Mouse (Mus musculus) limb, embryonic 11.5 days (tissue): Measurements from ENCODE around the gene Mtcl1. TPM values are rescaled to one million over a fixed set of nuclear protein-coding genes. Genes with fewer than 3 reads are reported as not detected.
A peak's percentile ranks its signal among the peaks of the same experiment; 100 is the strongest.

Experiments
- ATAC-seq: fragments of 200-750 bp; cut with Nextera tagmentation; 2 replicates; pipeline ENCODE4 v1.8.0; 2017; ENCODE audit warnings: low read depth; ENCODE audit not compliant: insufficient number of reproducible peaks, low FRiP score, low TSS enrichment
- DNase-seq: peaks from one replicate; pipeline ENCODE4 v3.0.0-alpha.2; 2015; ENCODE audit warnings: low spot score
- H3K27ac ChIP-seq: fragments of 300-500 bp; sonication (generic); replicated peaks from 2 replicates; pipeline ENCODE4 v1.5.1; 2014; ENCODE audit warnings: low read depth, mild to moderate bottlenecking, low read length
- H3K27me3 ChIP-seq: fragments of 300-500 bp; sonication (generic); 2 replicates; pipeline ENCODE4 v1.6.1; 2014; ENCODE audit warnings: mild to moderate bottlenecking, low read length, mixed read lengths; ENCODE audit not compliant: control insufficient read depth, insufficient read depth
- H3K36me3 ChIP-seq: fragments of 300-500 bp; sonication (generic); 2 replicates; pipeline ENCODE4 v1.6.1; 2014; ENCODE audit warnings: mild to moderate bottlenecking, low read length, moderate library complexity, mixed read lengths; ENCODE audit not compliant: control insufficient read depth, insufficient read depth
- H3K4me1 ChIP-seq: fragments of 300-500 bp; sonication (generic); 2 replicates; pipeline ENCODE4 v1.6.1; 2014; ENCODE audit warnings: low read length, mixed read lengths; ENCODE audit not compliant: control insufficient read depth, insufficient read depth
- H3K4me2 ChIP-seq: fragments of 300-500 bp; sonication (generic); 2 replicates; pipeline ENCODE4 v1.6.1; 2014; ENCODE audit warnings: low read depth, mild to moderate bottlenecking, moderate library complexity; ENCODE audit not compliant: severe bottlenecking
- H3K4me3 ChIP-seq: fragments of 300-500 bp; sonication (generic); 2 replicates; pipeline ENCODE4 v1.5.1; 2014; ENCODE audit warnings: low read depth, low read length
- H3K9ac ChIP-seq: fragments of 300-500 bp; sonication (generic); 2 replicates; pipeline ENCODE4 v1.6.1; 2014; ENCODE audit warnings: mild to moderate bottlenecking, low read length
- H3K9me3 ChIP-seq: fragments of 300-500 bp; sonication (generic); 2 replicates; pipeline ENCODE4 v1.6.1; 2016; ENCODE audit warnings: low read length; ENCODE audit not compliant: control insufficient read depth
- WGBS: fragments of 180-500 bp; shearing (Covaris S2); extraction: QIAGEN DNeasy Blood & Tissue Kit; methylation state at CpG from one replicate; pipeline ENCODE4 v1.1.7; 2014; 5-methylcytosine and 5-hydroxymethylcytosine counted together
- polyA plus RNA-seq: library from polyadenylated mRNA; unstranded; fragments of >200 nt; fragmentation: Nextera tagmentation; extraction: Ambion mirVana; gene quantifications from 2 replicates; pipeline ENCODE4 v1.2.1, GENCODE M21; 2014

Mtcl1 gene
- polyA plus RNA-seq, 1 experiment from 2014 or later, result 5.7 TPM

DNA sequence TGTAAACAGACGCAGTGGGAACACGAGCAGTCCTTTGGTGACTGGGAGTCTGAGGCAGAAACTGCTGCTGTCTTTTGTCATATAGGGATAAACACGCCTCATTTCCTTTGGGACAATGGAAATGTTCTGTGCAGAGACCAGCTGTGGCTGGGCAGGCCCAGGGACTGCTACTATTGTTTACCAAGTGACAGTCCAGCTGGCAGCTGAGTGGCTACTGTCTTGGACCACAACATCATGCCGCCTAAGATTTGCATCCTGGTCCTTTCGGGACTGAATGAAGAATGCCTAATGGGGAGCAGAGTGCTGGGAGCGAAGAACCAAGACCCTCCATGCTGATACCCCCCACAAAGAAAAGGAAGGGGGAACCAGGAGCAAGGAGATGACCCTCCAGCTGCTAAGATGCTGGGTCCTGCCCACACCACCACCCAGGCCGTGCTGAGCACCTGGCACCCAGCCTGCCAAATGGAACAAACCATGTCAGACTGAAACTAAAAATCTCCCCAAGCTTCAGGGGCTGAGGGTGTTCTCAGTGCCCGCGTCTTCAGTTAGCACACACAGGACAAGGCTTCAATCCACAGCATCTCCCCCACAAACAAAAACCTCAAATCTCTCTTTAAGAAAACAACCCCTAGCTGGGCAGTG lies 5.4 kb downstream of the Mtcl1 start:
- no peak overlapping the region for H3K4me2 ChIP-seq

DNA sequence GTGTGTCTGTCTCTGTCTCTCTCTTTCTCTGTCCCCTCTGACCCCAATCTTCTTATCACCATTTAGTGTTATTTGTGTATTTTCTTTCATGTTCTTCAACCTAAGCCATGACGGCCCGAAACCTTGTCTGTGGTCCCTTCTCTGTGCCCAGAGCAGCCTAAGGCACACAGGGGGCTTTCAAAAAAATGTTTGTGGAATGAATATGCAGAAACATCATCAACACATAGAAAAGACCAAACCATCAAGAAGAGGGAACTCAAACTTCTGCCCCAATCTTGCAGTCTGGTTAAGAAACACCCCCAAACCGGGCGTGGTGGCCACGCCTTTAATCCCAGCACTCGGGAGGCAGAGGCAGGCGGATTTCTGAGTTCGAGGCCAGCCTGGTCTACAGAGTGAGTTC lies 9.7 kb downstream of the Mtcl1 start:
- Histone ChIP-seq H3K9ac (no peak overlapping the region), H3K4me1 (peaks cover 15% of the 10 kb centered on the region), H3K27ac (0 out of 2 replicates have a peak overlapping the region, but pooled peaks have one; percentile 33), H3K27me3 (no peaks in the 10 kb centered on the region), H3K4me3 (no peak overlapping the region), H3K9me3 (no peaks in the 10 kb centered on the region), H3K36me3 (no peaks in the 10 kb centered on the region), H3K4me2 (no peak overlapping the region)
- no peak for DNase-seq
- 73% methylated on average over 8 of the region's 8 CpGs for WGBS
- no peak for ATAC-seq

More for the DNA sequence above, 5.4 kb downstream of the Mtcl1 start:
- Histone ChIP-seq H3K27ac (no peak overlapping the region), H3K36me3 (no peaks in the 10 kb centered on the region), H3K9ac (no peak overlapping the region), H3K9me3 (no peaks in the 10 kb centered on the region), H3K4me3 (no peak overlapping the region), H3K4me1 (peaks cover 19% of the 10 kb centered on the region), H3K27me3 (peaks cover 13% of the 10 kb centered on the region; the same call in 1 of the 2 replicates)
- no peak for ATAC-seq
- DNase-seq, result no peak
- 81% methylated on average over 9 of the region's 9 CpGs for WGBS

DNA sequence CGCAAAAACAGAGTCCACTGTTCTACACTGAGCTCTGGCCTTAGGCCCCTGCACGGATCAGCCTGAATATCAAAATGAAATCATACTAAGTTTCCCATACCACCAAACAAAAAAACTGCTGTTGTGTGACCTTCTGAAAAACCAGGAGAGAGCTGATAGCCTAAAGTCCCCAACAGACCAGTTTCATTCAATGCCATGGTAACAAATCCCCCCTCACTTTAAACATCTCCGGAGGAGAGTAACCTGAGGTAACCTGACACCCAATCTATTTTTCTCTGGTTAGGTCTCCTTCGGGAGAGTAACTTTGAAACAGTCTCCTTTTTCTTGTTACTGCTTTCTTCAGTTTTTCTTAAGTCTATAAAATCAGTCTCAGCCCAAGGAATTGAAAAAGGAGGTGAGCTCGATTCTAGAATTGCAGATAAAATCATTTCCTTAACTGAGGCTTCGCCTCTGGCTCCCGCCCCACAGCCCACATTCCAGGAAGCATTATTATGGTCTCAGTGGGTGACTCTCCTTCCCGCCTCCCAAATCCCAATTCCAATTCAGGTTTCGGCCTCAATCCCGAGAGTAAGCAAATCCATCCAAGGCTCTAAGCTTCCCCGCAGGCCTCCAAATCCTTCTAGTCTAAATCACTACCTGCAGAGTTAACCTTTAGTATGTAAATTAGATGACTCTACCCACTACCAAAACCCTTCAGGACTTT lies 10.3 kb downstream of the Mtcl1 start:
- no peaks in the 10 kb centered on the region for H3K27me3 ChIP-seq
- peak overlapping the region; percentile 33; the same call in 1 of the 2 replicates for H3K27ac ChIP-seq
- ATAC-seq (peak; percentile 57; the same call in 1 of the 2 replicates), DNase-seq (peak; percentile 42)
- H3K36me3 ChIP-seq, result no peaks in the 10 kb centered on the region
- no peaks in the 10 kb centered on the region for H3K9me3 ChIP-seq
- peak overlapping the region; percentile 15; the same call in 1 of the 2 replicates for H3K4me2 ChIP-seq
- H3K4me3 ChIP-seq, result no peak overlapping the region
- H3K9ac ChIP-seq, result no peak overlapping the region
- peaks cover 15% of the 10 kb centered on the region for H3K4me1 ChIP-seq
- WGBS, result 8% methylated on average over 11 of the region's 11 CpGs

DNA sequence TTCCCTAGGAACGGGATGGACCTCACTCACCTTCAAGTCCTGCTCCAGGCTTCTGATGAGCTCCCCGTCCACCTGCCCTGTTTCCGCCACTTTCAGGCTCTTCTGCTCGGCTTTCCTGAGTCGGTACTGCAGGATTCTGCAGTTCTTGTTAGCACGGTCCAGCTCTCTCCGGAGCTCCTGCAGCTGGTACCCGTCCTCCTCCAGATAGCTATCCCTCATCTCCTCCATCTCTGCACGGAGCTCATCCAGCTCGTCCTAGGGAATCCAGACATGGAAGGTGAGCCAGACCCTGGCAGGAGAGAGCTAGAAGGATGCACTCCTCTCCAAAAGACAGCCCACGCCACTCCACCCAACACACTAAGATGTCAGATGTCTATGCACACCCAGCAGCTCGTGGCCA lies 11.4 kb downstream of the Mtcl1 start:
- Histone ChIP-seq H3K36me3 (no peaks in the 10 kb centered on the region), H3K27me3 (no peaks in the 10 kb centered on the region), H3K27ac (no peak overlapping the region), H3K4me1 (peaks cover 15% of the 10 kb centered on the region), H3K4me3 (no peak overlapping the region), H3K4me2 (no peak overlapping the region), H3K9me3 (no peaks in the 10 kb centered on the region), H3K9ac (no peak overlapping the region)
- 84% methylated on average over 12 of the region's 12 CpGs for WGBS
- ATAC-seq (no peak), DNase-seq (no peak)

DNA sequence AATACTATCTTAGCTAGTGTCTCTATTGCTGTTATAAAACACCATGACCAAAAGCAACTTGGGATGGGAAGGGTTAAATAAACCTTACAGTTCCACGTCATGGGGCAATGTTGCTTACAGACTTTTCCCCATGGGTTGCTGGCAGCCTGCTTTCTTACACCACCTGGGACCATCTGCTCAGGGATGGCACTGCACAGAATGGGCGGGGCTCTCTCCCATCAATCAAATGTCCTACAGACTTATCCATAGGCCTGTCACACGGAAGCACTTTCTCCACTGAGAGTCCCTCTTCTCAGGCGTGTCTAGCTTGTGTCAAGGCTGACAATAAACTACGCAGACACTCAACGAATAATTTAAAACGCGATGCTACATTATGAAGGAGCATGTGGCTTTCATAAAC lies 12.7 kb downstream of the Mtcl1 start:
- peaks cover 15% of the 10 kb centered on the region for H3K4me1 ChIP-seq
- H3K9ac ChIP-seq, result no peak overlapping the region
- DNase-seq (no peak), ATAC-seq (no peak)
- H3K9me3 ChIP-seq, result no peaks in the 10 kb centered on the region
- H3K27me3 ChIP-seq, result no peaks in the 10 kb centered on the region
- H3K36me3 ChIP-seq, result no peaks in the 10 kb centered on the region
- 79% methylated on average over 8 of the region's 8 CpGs for whole genome bisulfite sequencing
- H3K27ac ChIP-seq, result no peak overlapping the region
- H3K4me3 ChIP-seq, result no peak overlapping the region
- H3K4me2 ChIP-seq, result no peak overlapping the region

DNA sequence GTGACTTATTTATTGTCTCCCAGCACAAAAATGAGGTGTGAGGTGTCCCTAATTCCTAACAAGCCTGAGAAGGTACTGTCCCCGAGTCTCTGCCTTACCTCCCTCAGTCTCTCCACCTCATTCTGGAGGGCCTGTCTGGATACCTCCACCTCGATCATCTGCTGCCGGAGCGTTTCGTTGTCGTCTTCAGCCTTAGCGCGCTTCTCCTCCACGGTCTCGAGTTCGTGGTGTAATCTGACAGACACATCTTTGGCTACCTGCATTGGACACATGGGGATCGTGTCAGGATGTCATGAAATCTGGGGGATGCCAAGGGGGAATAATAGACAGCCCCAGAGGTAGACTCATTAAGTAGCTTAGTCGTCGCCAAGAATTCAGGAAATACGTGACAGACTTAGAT lies 13.6 kb downstream of the Mtcl1 start:
- no peak for ATAC-seq
- no peaks in the 10 kb centered on the region for H3K9me3 ChIP-seq
- no peak overlapping the region for H3K4me3 ChIP-seq
- no peaks in the 10 kb centered on the region for H3K36me3 ChIP-seq
- H3K9ac ChIP-seq, result no peak overlapping the region
- no peaks in the 10 kb centered on the region for H3K27me3 ChIP-seq
- DNase-seq, result no peak
- no peak overlapping the region for H3K27ac ChIP-seq
- WGBS, result 94% methylated on average over 15 of the region's 15 CpGs
- no peak overlapping the region for H3K4me2 ChIP-seq
- peaks cover 15% of the 10 kb centered on the region for H3K4me1 ChIP-seq

DNA sequence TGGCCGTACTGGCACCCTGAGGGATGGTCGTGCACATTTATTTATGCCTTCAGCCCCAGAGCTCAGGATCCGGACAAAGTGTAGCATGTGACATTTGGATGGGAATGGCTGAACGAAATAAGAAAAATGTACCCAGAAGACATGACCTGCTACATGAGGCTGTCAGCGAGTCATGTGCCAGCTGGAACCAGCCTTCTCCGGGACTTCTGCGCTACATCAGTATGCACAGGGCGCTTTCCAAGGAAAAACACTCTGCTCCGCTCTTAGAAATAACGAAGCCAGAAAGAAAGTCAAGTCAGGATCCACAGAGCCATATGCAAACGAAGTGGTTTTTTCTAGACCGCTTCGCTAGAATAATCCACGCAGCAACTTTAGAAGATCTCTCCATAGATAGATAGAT lies 14.5 kb downstream of the Mtcl1 start:
- 92% methylated on average over 14 of the region's 14 CpGs for WGBS
- peaks cover 15% of the 10 kb centered on the region for H3K4me1 ChIP-seq

DNA sequence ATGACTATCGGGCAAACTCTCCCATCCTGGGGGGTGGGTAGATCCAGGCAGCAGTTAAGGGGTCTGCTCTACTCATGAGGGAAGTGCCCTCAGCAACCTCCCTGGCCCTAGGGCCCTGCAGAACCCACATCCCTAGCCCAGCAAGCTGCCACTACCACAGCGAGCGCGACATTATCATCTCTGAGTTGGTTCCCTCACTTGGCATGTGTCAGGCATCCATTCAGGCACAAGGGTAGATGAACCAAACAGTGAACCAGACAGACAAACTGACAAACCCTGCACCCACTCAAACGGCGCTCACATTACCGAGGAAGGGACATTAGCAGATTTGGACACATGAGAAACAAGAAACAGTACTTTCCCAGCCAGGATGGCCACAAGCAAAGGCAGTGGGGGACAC lies 15.0 kb downstream of the Mtcl1 start:
- H3K9ac ChIP-seq, result no peak overlapping the region
- no peaks in the 10 kb centered on the region for H3K27me3 ChIP-seq
- H3K36me3 ChIP-seq, result no peaks in the 10 kb centered on the region
- H3K4me2 ChIP-seq, result no peak overlapping the region
- H3K4me3 ChIP-seq, result no peak overlapping the region
- 89% methylated on average over 7 of the region's 7 CpGs for WGBS
- ATAC-seq (no peak), DNase-seq (no peak)
- H3K27ac ChIP-seq, result no peak overlapping the region
- peaks cover 12% of the 10 kb centered on the region for H3K4me1 ChIP-seq
- H3K9me3 ChIP-seq, result no peaks in the 10 kb centered on the region

More for the DNA sequence above, 14.5 kb downstream of the Mtcl1 start:
- Histone ChIP-seq H3K9ac (no peak overlapping the region), H3K9me3 (no peaks in the 10 kb centered on the region), H3K27ac (no peak overlapping the region), H3K36me3 (no peaks in the 10 kb centered on the region), H3K4me3 (no peak overlapping the region), H3K4me2 (no peak overlapping the region), H3K27me3 (no peaks in the 10 kb centered on the region)
- no peak for ATAC-seq
- no peak for DNase-seq
